ENCODE assay signal across 28 mouse cellular contexts in genomic region chr11:121059471-121059870, GRCm38 (mm10). TPM values are rescaled to one million over a fixed set of nuclear protein-coding genes. Genes with fewer than 3 reads are reported as not detected.
A peak's percentile ranks its signal among the peaks of the same experiment; 100 is the strongest.
DNase-seq lines count a peak whose midpoint lies in the region; ATAC-seq and TF ChIP-seq lines count a peak whose summit lies in the region.
"Had no signal": no experiment of that assay in that cellular context is flagged by ENCODE, and none has a peak within 500 bp of the region (broad histone marks: within the 10 kb centered on the region; RNA-seq: fewer than 3 reads in every experiment).

No protein-coding gene starts in this region.

- H3K9ac ChIP-seq in kidney, embryonic 14.5 days (ENCODE audit: low read depth, low read length) = no peak overlapping the region
- no peak overlapping the region for H3K9ac ChIP-seq in liver, adult 2 months (ENCODE audit: low read depth, low read length)
- H3K9ac ChIP-seq: embryonic facial prominence, embryonic 12.5 days; forebrain, embryonic 13.5 days; forebrain, embryonic 15.5 days had no signal

- no peaks in the 10 kb centered on the region for H3K9me3 ChIP-seq in kidney, embryonic 14.5 days (ENCODE audit: control insufficient read depth, low read length)
- H3K9me3 ChIP-seq: embryonic facial prominence, embryonic 10.5 days; embryonic facial prominence, embryonic 12.5 days; forebrain, embryonic 13.5 days; forebrain, embryonic 15.5 days; G1E had no signal

- H3K79me2 ChIP-seq in liver, adult 2 months (ENCODE audit: control insufficient read depth, insufficient read depth, low read length) = no peaks in the 10 kb centered on the region

- 84% methylated on average over 4 of the region's 4 CpGs for WGBS in kidney, adult 2 months
- 92% methylated on average over 4 of the region's 4 CpGs for WGBS in kidney, embryonic 14.5 days
- WGBS in liver, adult 2 months = 54% methylated on average over 4 of the region's 4 CpGs

- peaks cover 34% of the 10 kb centered on the region for H3K4me1 ChIP-seq in kidney, adult 2 months (ENCODE audit: control insufficient read depth, insufficient read depth, low read length)
- peaks cover 6% of the 10 kb centered on the region; the same call in 1 of the 2 replicates for H3K4me1 ChIP-seq in kidney, embryonic 14.5 days (ENCODE audit: control insufficient read depth, insufficient read depth, low read length)
- H3K4me1 ChIP-seq in liver, adult 2 months (ENCODE audit: control insufficient read depth, insufficient read depth, low read length) = peaks cover 36% of the 10 kb centered on the region
- H3K4me1 ChIP-seq: embryonic facial prominence, embryonic 12.5 days; forebrain, embryonic 13.5 days; forebrain, embryonic 15.5 days had no signal

- peak overlapping the region; percentile 27 for H3K27ac ChIP-seq in kidney, adult 2 months (ENCODE audit: insufficient read depth, low read depth, low read length)
- H3K27ac ChIP-seq in kidney, embryonic 14.5 days (ENCODE audit: low read depth, low read length) = no peak overlapping the region
- no peak overlapping the region for H3K27ac ChIP-seq in liver, adult 2 months (replicated peaks; ENCODE audit: insufficient read depth, low read depth, low read length)
- H3K27ac ChIP-seq: embryonic facial prominence, embryonic 10.5 days; embryonic facial prominence, embryonic 12.5 days; forebrain, embryonic 13.5 days; forebrain, embryonic 15.5 days had no signal

- H3K4me3 ChIP-seq in kidney, adult 2 months (ENCODE audit: insufficient read depth, low read depth, low read length) = no peak overlapping the region
- H3K4me3 ChIP-seq in kidney, embryonic 14.5 days (ENCODE audit: low read length) = no peak overlapping the region
- H3K4me3 ChIP-seq in liver, adult 2 months (ENCODE audit: insufficient read depth, low read depth, low read length) = no peak overlapping the region
- H3K4me3 ChIP-seq: embryonic facial prominence, embryonic 10.5 days; embryonic facial prominence, embryonic 12.5 days; forebrain, embryonic 13.5 days; forebrain, embryonic 15.5 days had no signal

- no peaks in the 10 kb centered on the region for H3K36me3 ChIP-seq in kidney, adult 2 months (ENCODE audit: control insufficient read depth, insufficient read depth, low read length)
- H3K36me3 ChIP-seq in kidney, embryonic 14.5 days (ENCODE audit: control insufficient read depth, insufficient read depth, low read length) = no peaks in the 10 kb centered on the region
- no peaks in the 10 kb centered on the region for H3K36me3 ChIP-seq in liver, adult 2 months (ENCODE audit: control insufficient read depth, insufficient read depth, low read length)
- H3K36me3 ChIP-seq: embryonic facial prominence, embryonic 10.5 days; embryonic facial prominence, embryonic 12.5 days; forebrain, embryonic 15.5 days; G1E had no signal

- no peak for TF ChIP-seq CTCF in kidney, adult 2 months (conservative IDR thresholded peaks at IDR 0.05; ENCODE audit: insufficient read depth, insufficient read length, low read depth, low read length)
- no peak for TF ChIP-seq CTCF in liver, adult 2 months (IDR thresholded peaks at IDR 0.05; ENCODE audit: low read depth, low read length)

- no peaks in the 10 kb centered on the region for H3K27me3 ChIP-seq in kidney, adult 2 months (replicated peaks; ENCODE audit: control insufficient read depth, insufficient read depth, low read length)
- no peaks in the 10 kb centered on the region for H3K27me3 ChIP-seq in kidney, embryonic 14.5 days (ENCODE audit: control insufficient read depth, insufficient read depth, low read length)
- no peaks in the 10 kb centered on the region for H3K27me3 ChIP-seq in liver, adult 2 months (ENCODE audit: control insufficient read depth, insufficient read depth, low read length)
- H3K27me3 ChIP-seq: embryonic facial prominence, embryonic 12.5 days; forebrain, embryonic 13.5 days; forebrain, embryonic 15.5 days; Patski had no signal

- no peak for ATAC-seq in kidney, embryonic 14.5 days (ENCODE audit: low FRiP score, low TSS enrichment)
- ATAC-seq: activated CD4-positive, CD25-positive, alpha-beta regulatory T cell, adult 4 months; CD4-positive, CD25-positive, alpha-beta regulatory T cell, adult 4 months; forebrain, embryonic 13.5 days; forebrain, embryonic 15.5 days had no signal

- no peak overlapping the region for H3K4me2 ChIP-seq in kidney, embryonic 14.5 days (replicated peaks; ENCODE audit: low read depth, low read length)
- H3K4me2 ChIP-seq: embryonic facial prominence, embryonic 12.5 days; forebrain, embryonic 13.5 days; forebrain, embryonic 15.5 days had no signal

- peak; percentile 77 for DNase-seq in heart, adult 11 months
- DNase-seq in heart, adult 18-20 months = no peak
- no peak for DNase-seq in kidney, adult 2 months
- DNase-seq in liver, adult 2 months (ENCODE audit: extremely low read depth, low read depth, low spot score) = peak; percentile 52
- no peak for DNase-seq in liver
- DNase-seq: adrenal gland, adult 8-10 months; adrenal gland, postnatal 14 days; adrenal gland, postnatal 36 days; B cell, adult 2 months; cerebellum, adult 11-12 months; cerebellum, adult 2 months; cerebellum, adult 9-10 months; cerebellum, postnatal 10 days; cerebellum, postnatal 25 days had no signal

- no peak for TF ChIP-seq POLR2A in kidney, adult 2 months (IDR thresholded peaks at IDR 0.05; ENCODE audit: low read depth, low read length)
- no peak for TF ChIP-seq POLR2A in liver, adult 2 months (IDR thresholded peaks at IDR 0.05; ENCODE audit: extremely low read depth, insufficient read depth, low read length)

RNA-seq across cellular contexts. Expression of gene Sectm1b, which starts 3.9 kb away (rescaled TPM):
- not detected for total RNA-seq in heart, adult 18-20 months (2021)
- polyA plus RNA-seq in kidney, adult 2 months (2012; rRNA removed) = 66.6 and 75.2 TPM in 2 replicates
- not detected in 2 replicates for polyA plus RNA-seq in kidney, embryonic 14.5 days (2014; fragmentation: Nextera tagmentation; extraction: Ambion mirVana)
- total RNA-seq in liver, adult 2 months (2014; rRNA removed) = not detected in 2 replicates
- polyA plus RNA-seq in liver, adult 2 months (2012; rRNA removed) = 0.11 and 0.18 TPM in 2 replicates
- total RNA-seq: adrenal gland, adult 8-10 months; adrenal gland, postnatal 14 days; adrenal gland, postnatal 36 days; CH12.LX had no signal
- polyA plus RNA-seq: activated CD4-positive, CD25-positive, alpha-beta regulatory T cell, adult 4 months; CD4-positive, CD25-positive, alpha-beta regulatory T cell, adult 4 months; cerebellum, adult 2 months; cortical plate, adult 2 months; embryonic facial prominence, embryonic 10.5 days; embryonic facial prominence, embryonic 12.5 days; forebrain, embryonic 11.5 days; forebrain, embryonic 13.5 days; forebrain, embryonic 15.5 days; G1E had no signal

RNA-seq across cellular contexts. Expression of gene Cd7, which starts 20.3 kb away (rescaled TPM):
- total RNA-seq in heart, adult 18-20 months (2021) = 1 to 10 TPM in 1 of 2 experiments, under 1 TPM in 1; 0.35 to 1.1 TPM
- 1.2 and 3.0 TPM in 2 replicates for polyA plus RNA-seq in kidney, adult 2 months (2012; rRNA removed)
- not detected in 2 replicates for polyA plus RNA-seq in kidney, embryonic 14.5 days (2014; fragmentation: Nextera tagmentation; extraction: Ambion mirVana)
- total RNA-seq in liver, adult 2 months (2014; rRNA removed) = 0.20 and 0.55 TPM in 2 replicates
- polyA plus RNA-seq in liver, adult 2 months (2012; rRNA removed) = 1.5 and 3.4 TPM in 2 replicates
- total RNA-seq: G1E had no signal
- polyA plus RNA-seq: embryonic facial prominence, embryonic 10.5 days; forebrain, embryonic 11.5 days; forebrain, embryonic 13.5 days; forebrain, embryonic 15.5 days; G1E; Patski had no signal

RNA-seq across cellular contexts. Expression of gene Sectm1a, which starts 21.5 kb away (rescaled TPM):
- under 1 TPM in 1 of 2 experiments, not detected in 1; 0.26 TPM for total RNA-seq in heart, adult 18-20 months (2021)
- polyA plus RNA-seq in kidney, adult 2 months (2012; rRNA removed) = 2.1 and 2.8 TPM in 2 replicates
- polyA plus RNA-seq in kidney, embryonic 14.5 days (2014; fragmentation: Nextera tagmentation; extraction: Ambion mirVana) = 0.22 and 0.26 TPM in 2 replicates
- total RNA-seq in liver, adult 2 months (2014; rRNA removed) = 0.55 and 0.67 TPM in 2 replicates
- 0.76 and 0.81 TPM in 2 replicates for polyA plus RNA-seq in liver, adult 2 months (2012; rRNA removed)
- total RNA-seq: adrenal gland, postnatal 14 days; adrenal gland, postnatal 36 days had no signal
- polyA plus RNA-seq: activated CD4-positive, CD25-positive, alpha-beta regulatory T cell, adult 4 months; CD4-positive, CD25-positive, alpha-beta regulatory T cell, adult 4 months; cerebellum, adult 2 months; cortical plate, adult 2 months; embryonic facial prominence, embryonic 10.5 days; embryonic facial prominence, embryonic 12.5 days; forebrain, embryonic 11.5 days; forebrain, embryonic 13.5 days; forebrain, embryonic 15.5 days; G1E had no signal

RNA-seq across cellular contexts. Expression of gene Tex19.2, which starts 59.0 kb away (rescaled TPM):
- total RNA-seq in heart, adult 18-20 months (2021) = not detected
- polyA plus RNA-seq in kidney, adult 2 months (2012; rRNA removed) = not detected in 2 replicates
- polyA plus RNA-seq in kidney, embryonic 14.5 days (2014; fragmentation: Nextera tagmentation; extraction: Ambion mirVana) = not detected in 2 replicates
- not detected in 2 replicates for total RNA-seq in liver, adult 2 months (2014; rRNA removed)
- polyA plus RNA-seq in liver, adult 2 months (2012; rRNA removed) = not detected in 2 replicates
- total RNA-seq: adrenal gland, adult 18-20 months; adrenal gland, adult 8-10 months; adrenal gland, postnatal 14 days; adrenal gland, postnatal 36 days had no signal
- polyA plus RNA-seq: activated CD4-positive, CD25-positive, alpha-beta regulatory T cell, adult 4 months; CD4-positive, CD25-positive, alpha-beta regulatory T cell, adult 4 months; cerebellum, adult 2 months; cortical plate, adult 2 months; embryonic facial prominence, embryonic 10.5 days; embryonic facial prominence, embryonic 14.5 days; forebrain, embryonic 11.5 days; forebrain, embryonic 13.5 days; forebrain, embryonic 15.5 days; Patski had no signal

Comparison
In these comparisons a context has a peak if more than half of its experiments do, and no peak if none do; other contexts are left out.
1. DNase-seq: peak in heart, adult 11 months (single experiment) and liver, adult 2 months (single experiment); none in heart, adult 18-20 months (0 of 2), kidney, adult 2 months (single experiment) and liver (single experiment).
2. RNA of gene Sectm1b, which starts 3.9 kb away (polyA plus RNA-seq): 66.6 to 75.2 TPM in kidney, adult 2 months; 0.11 to 0.18 TPM in liver, adult 2 months and not detected in kidney, embryonic 14.5 days; every median in the first group is over 10 times any median in the second.